Mouse (Mus musculus) intestine, embryonic 15.5 days (tissue): Measurements from ENCODE around the gene Wfdc13. TPM values are rescaled to one million over a fixed set of nuclear protein-coding genes. Genes with fewer than 3 reads are reported as not detected.
"Not testable (repeated sequence)": the region's sequence is repeated elsewhere in the genome, so short reads cannot be mapped to it uniquely, and the experiment has no call there.

Source experiments
- ATAC-seq: fragments of 200-750 bp; cut with Nextera tagmentation; 2 replicates; pipeline ENCODE4 v1.8.0; 2017; ENCODE audit warnings: moderate TSS enrichment, moderate library complexity
- H3K27ac ChIP-seq: fragments of 300-500 bp; sonication (generic); 2 replicates; pipeline ENCODE4 v1.5.1; 2015; ENCODE audit warnings: mild to moderate bottlenecking, inconsistent platforms
- H3K27me3 ChIP-seq: fragments of 300-500 bp; sonication (generic); replicated peaks from 2 replicates; pipeline ENCODE4 v1.6.1; 2015; ENCODE audit warnings: inconsistent platforms
- H3K36me3 ChIP-seq: fragments of 300-500 bp; sonication (generic); 2 replicates; pipeline ENCODE4 v1.6.1; 2015; ENCODE audit warnings: inconsistent platforms
- H3K4me1 ChIP-seq: fragments of 300-500 bp; sonication (generic); replicated peaks from 2 replicates; pipeline ENCODE4 v1.6.1; 2015; ENCODE audit warnings: inconsistent platforms
- H3K4me2 ChIP-seq: fragments of 300-500 bp; sonication (generic); replicated peaks from 2 replicates; pipeline ENCODE4 v1.6.1; 2015; ENCODE audit warnings: mild to moderate bottlenecking, inconsistent platforms
- H3K4me3 ChIP-seq: fragments of 300-500 bp; sonication (generic); replicated peaks from 2 replicates; pipeline ENCODE4 v1.5.1; 2015; ENCODE audit warnings: inconsistent platforms
- H3K9ac ChIP-seq: fragments of 300-500 bp; sonication (generic); 2 replicates; pipeline ENCODE4 v1.6.1; 2015; ENCODE audit warnings: inconsistent platforms
- H3K9me3 ChIP-seq: fragments of 300-500 bp; sonication (generic); 2 replicates; pipeline ENCODE4 v1.6.1; 2016; ENCODE audit warnings: inconsistent platforms
- WGBS: fragments of 180-500 bp; shearing (Covaris S2); methylation state at CpG from one replicate; pipeline ENCODE4 v1.1.7; 2015; 5-methylcytosine and 5-hydroxymethylcytosine counted together
- polyA plus RNA-seq: library from polyadenylated mRNA; unstranded; fragments of >200 nt; fragmentation: Nextera tagmentation; extraction: Ambion mirVana; gene quantifications from 2 replicates; pipeline ENCODE4 v1.2.1, GENCODE M21; 2015

Gene Wfdc13
- polyA plus RNA-seq, 1 experiment from 2014 or later = 0.18 TPM

GRCm38 (mm10) chr2:164676916-164677685, 7.8 kb upstream of the Wfdc13 start:
- no peaks in the 10 kb centered on the region for H3K36me3 ChIP-seq
- H3K4me3 ChIP-seq = no peak overlapping the region
- peaks cover 9% of the 10 kb centered on the region for H3K4me1 ChIP-seq
- ATAC-seq = no peak
- H3K9ac ChIP-seq = no peak overlapping the region
- no peak overlapping the region for H3K27ac ChIP-seq
- H3K9me3 ChIP-seq = 0 out of 2 replicates have a peak, but pooled peaks cover 2% of the 10 kb centered on the region
- H3K27me3 ChIP-seq = no peaks in the 10 kb centered on the region
- no peak overlapping the region for H3K4me2 ChIP-seq
- 67% methylated on average over 16 of the region's 16 CpGs for WGBS

DNA sequence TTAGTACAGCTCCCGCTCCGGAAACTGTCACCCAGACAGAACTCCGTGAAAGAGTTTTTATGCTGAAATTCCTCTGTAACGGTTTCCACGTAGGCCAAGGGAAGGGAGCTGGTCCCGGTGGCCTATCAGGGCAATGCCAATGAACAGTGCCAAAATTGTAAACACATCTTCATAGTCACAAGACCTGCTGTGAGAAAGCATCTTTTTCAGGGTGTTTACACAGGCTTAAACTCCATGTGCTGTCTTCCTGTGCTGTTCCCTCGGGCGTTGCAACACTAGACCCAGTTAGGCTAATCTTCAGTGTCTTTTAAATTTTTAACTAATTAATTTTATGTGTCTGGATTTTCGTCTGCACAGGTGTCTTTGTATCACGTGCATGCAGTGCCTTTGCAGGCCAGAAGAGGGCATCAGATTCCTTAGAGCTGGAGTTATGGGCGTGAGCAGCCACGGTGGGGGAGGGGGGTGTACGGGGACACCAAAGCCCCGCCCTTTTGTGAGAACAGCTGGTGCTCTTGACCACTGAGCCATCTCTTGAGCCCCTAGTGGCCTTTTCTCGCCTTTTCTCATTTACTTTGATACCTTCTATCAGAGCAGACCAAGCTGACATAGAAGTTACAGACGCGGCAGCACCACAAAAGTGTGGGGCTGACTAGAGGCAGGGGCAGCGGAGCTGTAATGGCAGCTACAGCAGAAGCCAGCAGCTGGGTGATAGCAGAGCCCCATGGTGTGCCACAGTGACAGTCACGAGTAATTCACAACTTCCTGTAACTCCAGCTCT, 5.9 kb upstream of the Wfdc13 start:
- H3K36me3 ChIP-seq = no peaks in the 10 kb centered on the region
- H3K4me2 ChIP-seq = peak overlapping the region; percentile 55
- H3K27me3 ChIP-seq = no peaks in the 10 kb centered on the region
- H3K27ac ChIP-seq = peak overlapping the region; percentile 52
- H3K4me1 ChIP-seq = peaks cover 9% of the 10 kb centered on the region
- 22% methylated on average over 19 of the region's 19 CpGs for WGBS
- peak overlapping the region; percentile 24 for H3K4me3 ChIP-seq
- no peak overlapping the region for H3K9ac ChIP-seq
- no peaks in the 10 kb centered on the region for H3K9me3 ChIP-seq
- ATAC-seq = peak; percentile 72

GRCm38 (mm10) chr2:164679906-164680305, 5.0 kb upstream of the Wfdc13 start:
- Histone ChIP-seq H3K27me3 (no peaks in the 10 kb centered on the region), H3K4me2 (no peak overlapping the region), H3K27ac (no peak overlapping the region), H3K9ac (no peak overlapping the region), H3K4me3 (no peak overlapping the region), H3K36me3 (no peaks in the 10 kb centered on the region), H3K4me1 (peaks cover 9% of the 10 kb centered on the region), H3K9me3 (no peaks in the 10 kb centered on the region)
- 27% methylated on average over 3 of the region's 3 CpGs for WGBS
- peak; percentile 76 for ATAC-seq

- H3K9ac ChIP-seq = no peak within 1 kb of the TSS
- H3K4me3 ChIP-seq = no peak within 1 kb of the TSS
- H3K4me2 ChIP-seq = no peak within 1 kb of the TSS
- H3K9me3 ChIP-seq = no peaks in the 10 kb centered on the region
- H3K27me3 ChIP-seq = no peaks in the 10 kb centered on the region
- no peak within 1 kb of the TSS for H3K27ac ChIP-seq
- H3K36me3 ChIP-seq = no peaks in the 10 kb centered on the region
- no peaks in the 10 kb centered on the region for H3K4me1 ChIP-seq
- ATAC-seq = no peak
- 78% methylated on average over 4 of the region's 4 CpGs for WGBS
Observed at GRCm38 (mm10) chr2:164698201-164698600, 13.3 kb downstream of the Wfdc13 start, which contains the start of gene Spint4. Gene Spint4, plus strand, starts transcription at chr2:164698501.

DNA sequence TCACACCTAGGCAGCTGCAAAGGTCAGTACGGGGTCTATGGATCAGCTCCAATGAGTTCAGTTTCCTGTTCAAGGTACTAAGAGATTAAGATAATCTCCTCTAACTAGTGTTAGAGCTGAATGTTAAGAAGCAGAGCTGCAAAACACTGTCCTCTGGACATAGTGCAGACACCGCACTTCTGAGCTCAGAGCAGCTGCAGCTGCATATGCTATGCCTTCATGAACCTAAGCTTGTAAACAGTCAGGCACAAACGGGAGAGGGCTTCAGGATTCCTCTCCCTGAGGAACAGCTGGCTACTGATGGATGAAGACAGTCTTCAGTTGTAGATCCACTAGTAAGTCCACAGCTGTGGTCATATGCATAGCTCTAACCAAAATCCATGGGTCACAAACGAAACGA, 16.1 kb downstream of the Wfdc13 start:
- no peaks in the 10 kb centered on the region for H3K4me1 ChIP-seq
- no peak overlapping the region for H3K4me3 ChIP-seq
- H3K9me3 ChIP-seq = no peaks in the 10 kb centered on the region
- 49% methylated on average over 5 of the region's 5 CpGs for WGBS
- H3K27me3 ChIP-seq = no peaks in the 10 kb centered on the region
- H3K4me2 ChIP-seq = no peak overlapping the region
- no peak overlapping the region for H3K9ac ChIP-seq
- peak; percentile 58 for ATAC-seq
- H3K27ac ChIP-seq = peak overlapping the region; percentile 44; the same call in 1 of the 2 replicates
- no peaks in the 10 kb centered on the region for H3K36me3 ChIP-seq

DNA sequence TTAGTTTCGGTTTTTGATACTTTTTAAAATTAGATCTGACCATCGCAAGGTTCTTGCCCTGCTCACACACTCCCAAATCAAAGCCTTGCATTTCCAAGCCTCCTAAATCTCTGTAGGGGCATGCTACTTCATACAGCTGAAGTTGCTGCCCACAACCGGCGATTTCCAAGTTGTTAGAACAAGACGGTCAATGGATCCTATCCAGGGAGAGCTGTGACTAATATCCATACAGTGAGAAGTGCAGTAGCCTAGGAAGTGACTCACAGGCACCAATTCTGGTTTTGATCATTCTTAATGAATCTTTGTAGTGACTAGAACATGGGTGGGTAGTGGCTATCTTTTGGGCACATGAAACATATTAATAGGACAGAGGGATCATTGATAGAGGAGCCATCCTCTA, 16.9 kb downstream of the Wfdc13 start:
- no peak for ATAC-seq
- Histone ChIP-seq H3K4me3 (no peak overlapping the region), H3K9ac (no peak overlapping the region), H3K4me1 (no peaks in the 10 kb centered on the region), H3K27ac (no peak overlapping the region), H3K27me3 (no peaks in the 10 kb centered on the region), H3K9me3 (no peaks in the 10 kb centered on the region), H3K36me3 (no peaks in the 10 kb centered on the region), H3K4me2 (no peak overlapping the region)
- WGBS = 86% methylated on average over 5 of the region's 5 CpGs

GRCm38 (mm10) chr2:164704235-164704634, 19.3 kb downstream of the Wfdc13 start:
- no peak overlapping the region for H3K4me3 ChIP-seq
- no peak for ATAC-seq
- H3K4me1 ChIP-seq = no peaks in the 10 kb centered on the region
- 86% methylated on average over 5 of the region's 5 CpGs for WGBS
- H3K27me3 ChIP-seq = no peaks in the 10 kb centered on the region
- no peak overlapping the region for H3K9ac ChIP-seq
- no peaks in the 10 kb centered on the region for H3K9me3 ChIP-seq
- no peak overlapping the region for H3K4me2 ChIP-seq
- H3K36me3 ChIP-seq = no peaks in the 10 kb centered on the region
- H3K27ac ChIP-seq = no peak overlapping the region

GRCm38 (mm10) chr2:164705328-164705727, 20.4 kb downstream of the Wfdc13 start:
- H3K27ac ChIP-seq = no peak overlapping the region
- H3K9ac ChIP-seq = no peak overlapping the region
- H3K27me3 ChIP-seq = no peaks in the 10 kb centered on the region
- H3K4me1 ChIP-seq = no peaks in the 10 kb centered on the region
- no peak overlapping the region for H3K4me3 ChIP-seq
- WGBS = 79% methylated on average over 6 of the region's 6 CpGs
- H3K36me3 ChIP-seq = no peaks in the 10 kb centered on the region
- no peak overlapping the region for H3K4me2 ChIP-seq
- no peaks in the 10 kb centered on the region for H3K9me3 ChIP-seq
- ATAC-seq = peak; percentile 94

GRCm38 (mm10) chr2:164705991-164706390, 21.1 kb downstream of the Wfdc13 start:
- WGBS = 91% methylated on average over 14 of the region's 14 CpGs
- no peaks in the 10 kb centered on the region for H3K36me3 ChIP-seq
- H3K4me1 ChIP-seq = no peaks in the 10 kb centered on the region

GRCm38 (mm10) chr2:164715005-164715404, 30.1 kb downstream of the Wfdc13 start, which contains the start of gene Spint5:
Gene Spint5, plus strand, starts transcription at chr2:164715305.
- Histone ChIP-seq H3K36me3 (no peaks in the 10 kb centered on the region), H3K4me1 (no peaks in the 10 kb centered on the region), H3K9ac (no peak within 1 kb of the TSS), H3K27ac (no peak within 1 kb of the TSS), H3K4me2 (no peak within 1 kb of the TSS), H3K27me3 (no peaks in the 10 kb centered on the region), H3K4me3 (no peak within 1 kb of the TSS), H3K9me3 (no peaks in the 10 kb centered on the region)
- 77% methylated on average over 6 of the region's 6 CpGs for WGBS
- ATAC-seq = no peak

More at GRCm38 (mm10) chr2:164705991-164706390, 21.1 kb downstream of the Wfdc13 start:
- no peak overlapping the region for H3K9ac ChIP-seq
- H3K4me2 ChIP-seq = no peak overlapping the region
- no peak for ATAC-seq
- no peak overlapping the region for H3K4me3 ChIP-seq
- no peak overlapping the region for H3K27ac ChIP-seq
- H3K27me3 ChIP-seq = no peaks in the 10 kb centered on the region
- no peaks in the 10 kb centered on the region for H3K9me3 ChIP-seq

- H3K4me3 ChIP-seq, H3K4me1 ChIP-seq, H3K4me2 ChIP-seq, H3K27ac ChIP-seq, H3K9me3 ChIP-seq, H3K27me3 ChIP-seq, H3K36me3 ChIP-seq, ATAC-seq, H3K9ac ChIP-seq: not testable (repeated sequence)
- 94% methylated on average over 23 of the region's 23 CpGs for WGBS
Observed at GRCm38 (mm10) chr2:164716194-164716786, 31.4 kb downstream of the Wfdc13 start.

GRCm38 (mm10) chr2:164723276-164723675, 38.4 kb downstream of the Wfdc13 start:
- Histone ChIP-seq H3K9ac (no peak overlapping the region), H3K4me2 (no peak overlapping the region), H3K36me3 (no peaks in the 10 kb centered on the region), H3K4me3 (no peak overlapping the region), H3K27me3 (no peaks in the 10 kb centered on the region), H3K9me3 (no peaks in the 10 kb centered on the region), H3K4me1 (no peaks in the 10 kb centered on the region), H3K27ac (no peak overlapping the region)
- 64% methylated on average over 4 of the region's 4 CpGs for WGBS
- no peak for ATAC-seq
